In genomic region chr12:101912626-101913490, GRCm38 (mm10) we compare ENCODE assay signal across 8 mouse cellular contexts. TPM values are rescaled to one million over a fixed set of nuclear protein-coding genes. Genes with fewer than 3 reads are reported as not detected.
A peak's percentile ranks its signal among the peaks of the same experiment; 100 is the strongest.
DNase-seq lines count a peak whose midpoint lies in the region; ATAC-seq lines count a peak whose summit lies in the region.

TSS of gene Trip11 (minus strand) at chr12:101913267.

- H3K4me3 ChIP-seq in hindbrain, embryonic 15.5 days, result peak within 1 kb of the TSS; percentile 86

- ATAC-seq in hindbrain, embryonic 15.5 days (ENCODE audit: low FRiP score, low read depth), result peak; percentile 96

- peak within 1 kb of the TSS; percentile 79 for H3K9ac ChIP-seq in hindbrain, embryonic 15.5 days

- DNase-seq in T-cell, adult 2 months (ENCODE audit: low spot score), result peak; percentile 92
- peak; percentile 93 to 95 for DNase-seq in cerebellum, postnatal 25 days
- DNase-seq in frontal cortex, postnatal 36 days (ENCODE audit: low spot score in 2 of 2), result peak; percentile 90 to 94
- DNase-seq in layer of hippocampus, postnatal 36 days, result peak; percentile 89 to 90
- peak; percentile 91 for DNase-seq in lung, postnatal 25 days (ENCODE audit: low spot score)
- DNase-seq in retina, adult 2 months (ENCODE audit: low read depth, low spot score), result peak; percentile 82
- DNase-seq in thymus, postnatal 25 days, result peak; percentile 89

- no peaks in the 10 kb centered on the region for H3K9me3 ChIP-seq in hindbrain, embryonic 15.5 days

- peak within 1 kb of the TSS; percentile 77 for H3K4me2 ChIP-seq in hindbrain, embryonic 15.5 days

- 0 out of 2 replicates have a peak, but pooled peaks cover 8% of the 10 kb centered on the region for H3K36me3 ChIP-seq in hindbrain, embryonic 15.5 days

- peak within 1 kb of the TSS; percentile 86 for H3K27ac ChIP-seq in hindbrain, embryonic 15.5 days (replicated peaks)

- peaks cover 26% of the 10 kb centered on the region for H3K4me1 ChIP-seq in hindbrain, embryonic 15.5 days (replicated peaks)

- WGBS in hindbrain, embryonic 15.5 days, result under 1% methylated on average over 69 of the region's 69 CpGs

- H3K27me3 ChIP-seq in hindbrain, embryonic 15.5 days, result no peaks in the 10 kb centered on the region

RNA-seq across cellular contexts. Expression of gene Trip11, which starts in this region (rescaled TPM):
- 20.9 and 27.8 TPM in 2 replicates for polyA plus RNA-seq in hindbrain, embryonic 15.5 days (2015; fragmentation: Nextera tagmentation; extraction: Ambion mirVana)
- total RNA-seq in layer of hippocampus, postnatal 36 days (2021), result 10 to 100 TPM; 33.4 to 35.2 TPM

Comparison
In these comparisons a context has a peak if more than half of its experiments do, and no peak if none do; other contexts are left out.
1. Peak in every context shown above with its lines: DNase-seq, ATAC-seq, H3K4me3 ChIP-seq and H3K27ac ChIP-seq.